Mouse (Mus musculus): ENCODE results near the gene Supt16.

Supt16 gene

DNA sequence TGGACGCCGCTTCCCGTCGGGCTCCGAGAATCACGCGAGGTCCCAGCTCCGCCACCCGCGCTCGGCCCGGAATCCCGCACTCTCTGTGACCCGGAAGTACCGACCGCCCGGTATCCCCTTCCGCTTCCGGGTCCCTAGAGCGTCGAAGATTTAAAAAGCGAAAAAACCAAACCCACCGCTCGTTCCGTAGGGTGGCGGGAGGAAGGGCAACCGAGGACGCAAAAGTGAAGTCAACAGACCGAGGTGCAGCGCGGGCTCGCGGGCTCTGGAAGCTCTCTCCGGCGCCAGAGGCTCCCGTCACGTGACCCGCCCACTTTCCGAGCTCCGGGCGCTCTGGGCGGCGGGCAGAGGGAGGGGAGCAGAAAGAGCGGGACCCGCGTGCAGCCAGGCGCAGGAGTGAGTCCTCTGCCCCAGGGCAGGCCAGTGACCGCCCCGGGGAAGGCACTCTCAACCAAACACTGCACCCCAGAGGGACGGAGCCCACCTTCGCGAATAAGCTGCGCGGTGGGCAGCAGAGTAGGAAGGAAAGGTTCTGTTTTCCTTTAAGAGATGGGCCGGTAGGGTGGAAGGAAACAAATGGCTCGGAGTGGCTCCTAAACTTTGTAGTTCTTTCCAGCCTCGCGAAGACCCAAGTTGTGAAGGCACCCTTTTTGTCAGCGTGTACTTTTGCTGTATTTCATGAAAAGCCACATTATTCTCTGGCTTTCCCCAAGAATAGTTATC, at the start of gene Supt16:
Gene Supt16 (minus strand): TSS at position 261 of the 723 bp plus-strand sequence.
- in situ Hi-C loops (cut with MseI, MboI): no loop called here

DNA sequence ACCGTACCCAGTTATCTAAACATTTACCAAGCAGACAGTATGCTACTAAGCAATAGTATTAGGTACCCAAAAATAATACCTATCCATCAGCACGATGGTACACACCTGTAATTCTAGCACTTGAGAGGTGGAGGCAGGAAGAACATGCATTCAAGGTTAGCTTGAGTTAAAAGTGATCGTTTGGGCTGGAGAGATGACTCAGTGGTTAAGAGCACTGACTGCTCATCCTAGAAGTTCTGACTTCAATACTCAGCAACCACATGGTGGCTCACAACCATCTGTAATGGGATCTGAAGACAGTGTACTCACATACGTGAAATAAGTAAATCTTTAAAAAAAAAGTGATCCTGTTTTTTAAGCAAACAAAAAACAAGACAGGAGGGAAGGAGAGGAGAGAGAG, 48.9 kb upstream of the Supt16 start:
- in situ Hi-C loops (cut with MseI, MboI): no loop called here

DNA sequence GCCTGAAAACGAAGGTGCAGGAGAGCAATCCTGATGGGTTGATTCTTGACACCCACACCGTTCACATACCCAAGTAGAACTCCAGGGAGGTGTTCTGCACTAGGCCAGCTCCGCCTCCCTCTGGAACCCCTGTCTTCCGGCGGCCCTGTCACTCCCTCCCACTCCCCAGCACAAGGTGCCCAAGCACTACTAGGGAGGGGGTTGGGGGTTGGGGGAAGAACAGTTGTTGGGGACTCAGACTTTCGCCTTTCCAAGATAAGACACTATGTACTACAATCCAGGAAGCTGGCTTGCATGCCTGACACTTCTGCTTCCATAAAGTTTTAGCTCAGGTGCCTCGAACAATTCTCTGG, 47.5 kb upstream of the Supt16 start:
- in situ Hi-C loops (cut with MseI, MboI): no loop called here

DNA sequence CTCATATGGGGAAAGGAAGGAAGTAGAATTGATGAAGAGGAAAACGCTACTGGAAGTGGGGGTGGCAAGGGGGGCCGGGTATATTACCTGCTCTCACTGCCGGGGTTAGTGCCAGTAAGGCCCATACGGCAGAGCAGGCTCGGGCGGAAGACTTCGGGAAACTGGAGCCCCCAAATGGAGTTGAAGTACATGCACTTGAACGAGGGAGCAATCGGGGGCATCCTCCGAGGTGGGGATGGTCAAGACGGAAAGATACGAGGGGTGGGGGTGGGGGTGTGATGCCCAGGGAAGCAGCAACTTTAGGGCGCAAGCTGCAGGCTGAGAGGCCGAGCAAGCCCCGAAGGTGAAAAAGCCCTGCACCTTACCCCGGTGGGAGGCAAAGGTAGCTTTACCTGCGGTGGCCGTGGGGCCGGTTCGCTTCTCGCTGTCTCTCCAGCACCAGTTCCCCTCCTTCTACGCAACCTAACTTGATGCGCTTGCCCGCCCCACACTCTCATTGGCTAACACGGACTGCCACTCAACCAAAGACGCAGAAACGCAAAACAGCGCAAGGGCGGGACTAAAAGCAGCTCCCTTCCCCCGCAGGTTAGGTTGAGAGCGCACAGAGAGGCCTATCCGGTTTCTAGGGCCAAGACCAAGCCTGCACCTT, 46.9 kb upstream of the Supt16 start:
- in situ Hi-C loops (cut with MseI, MboI): no loop called here

DNA sequence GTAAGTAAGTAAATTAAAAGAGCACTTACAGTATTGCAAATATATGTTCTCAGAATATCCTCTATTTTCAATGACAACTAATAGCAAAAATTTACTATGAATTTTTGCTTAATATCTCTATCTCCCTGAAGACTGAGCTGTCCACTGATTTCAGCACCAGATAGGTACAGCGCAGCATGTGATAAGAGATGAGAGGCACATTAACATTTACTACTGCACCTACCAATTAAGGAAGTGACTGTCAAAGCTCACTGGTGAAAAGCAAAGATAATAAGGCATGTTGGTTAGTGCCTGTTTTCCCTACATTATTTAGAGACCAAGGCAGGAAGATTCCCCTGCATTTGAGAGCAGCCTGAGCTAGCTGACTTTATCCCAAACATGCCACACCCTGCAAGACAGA, 39.0 kb upstream of the Supt16 start:
- in situ Hi-C loops (cut with MseI, MboI): no loop called here

DNA sequence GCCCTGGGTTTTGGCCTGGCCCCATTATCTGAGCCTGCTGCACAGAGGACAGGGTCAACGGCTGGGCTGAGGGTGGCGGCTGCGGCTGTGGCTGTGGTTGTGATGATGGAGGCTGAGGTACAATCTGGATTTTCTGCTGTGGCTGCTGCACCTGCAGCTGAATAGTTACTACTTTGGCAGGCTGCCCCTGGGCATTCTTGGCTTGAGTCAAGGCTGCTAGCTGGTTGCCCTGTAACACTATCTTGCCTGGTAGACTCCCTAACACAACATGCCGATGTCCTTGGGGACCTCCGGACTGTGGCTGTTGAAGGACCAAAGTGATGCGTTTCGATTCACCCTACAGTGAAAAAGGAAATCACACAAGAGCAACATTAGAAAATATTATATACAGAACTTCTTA, 37.9 kb upstream of the Supt16 start:
- in situ Hi-C loops (cut with MseI, MboI): no loop called here

DNA sequence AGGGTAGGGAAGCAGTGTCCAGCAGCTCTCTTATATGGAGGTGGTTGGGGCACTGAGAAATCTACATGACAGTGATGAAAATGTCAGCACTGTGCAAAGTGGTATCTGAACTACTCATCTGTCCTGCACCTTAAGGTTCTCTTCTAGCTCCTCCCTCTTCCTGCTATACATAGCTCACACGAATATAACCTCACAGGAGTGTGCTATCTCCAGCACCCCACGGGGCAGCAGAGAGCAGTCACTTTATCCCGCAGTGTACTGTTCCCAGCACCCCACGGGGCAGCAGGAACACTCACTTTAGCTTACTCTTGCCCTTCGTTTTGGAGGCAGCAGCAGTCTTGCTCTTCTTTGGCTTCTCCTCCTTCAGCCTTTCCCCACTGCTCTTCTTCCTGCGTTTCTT, 35.0 kb upstream of the Supt16 start:
- in situ Hi-C loops (cut with MseI, MboI): no loop called here

DNA sequence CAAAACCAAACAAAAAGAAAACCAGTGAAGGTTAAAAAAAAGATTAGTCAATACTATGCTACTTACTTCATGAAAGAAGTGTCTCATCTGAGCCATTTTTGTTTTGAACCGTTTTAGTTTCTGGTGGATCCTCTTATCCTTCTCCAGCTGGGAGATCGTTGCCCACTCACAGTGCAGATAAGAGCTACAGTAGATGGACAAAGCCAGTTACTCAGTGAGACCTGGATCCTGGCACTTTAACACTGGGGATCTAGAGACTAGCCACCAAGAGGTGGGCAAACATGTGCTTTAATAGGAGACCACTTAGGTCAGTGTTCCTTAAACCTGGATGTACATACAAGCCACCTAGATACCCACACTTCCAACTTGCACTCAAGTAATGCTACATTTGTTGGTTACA, 28.8 kb upstream of the Supt16 start:
- in situ Hi-C loops (cut with MseI, MboI): no loop called here

DNA sequence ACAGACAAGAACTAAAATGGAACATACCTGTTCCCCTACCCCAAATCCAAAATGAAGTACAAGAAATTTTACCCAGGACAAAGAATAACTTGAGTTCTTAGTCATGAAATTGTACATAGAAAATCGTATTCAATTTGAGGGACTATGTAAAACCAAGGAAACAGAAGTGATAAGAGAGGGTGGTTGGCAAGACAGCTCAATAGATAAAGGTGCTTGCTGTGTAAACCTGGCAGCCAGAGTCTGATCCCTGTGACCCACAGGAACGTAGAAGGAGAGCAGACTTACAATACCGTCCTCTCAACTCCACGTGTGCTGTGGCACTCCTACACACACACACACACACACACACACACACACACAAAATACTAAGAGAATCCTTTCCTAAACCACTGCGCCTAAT, 20.0 kb upstream of the Supt16 start:
- in situ Hi-C loops (cut with MseI, MboI): no loop called here

DNA sequence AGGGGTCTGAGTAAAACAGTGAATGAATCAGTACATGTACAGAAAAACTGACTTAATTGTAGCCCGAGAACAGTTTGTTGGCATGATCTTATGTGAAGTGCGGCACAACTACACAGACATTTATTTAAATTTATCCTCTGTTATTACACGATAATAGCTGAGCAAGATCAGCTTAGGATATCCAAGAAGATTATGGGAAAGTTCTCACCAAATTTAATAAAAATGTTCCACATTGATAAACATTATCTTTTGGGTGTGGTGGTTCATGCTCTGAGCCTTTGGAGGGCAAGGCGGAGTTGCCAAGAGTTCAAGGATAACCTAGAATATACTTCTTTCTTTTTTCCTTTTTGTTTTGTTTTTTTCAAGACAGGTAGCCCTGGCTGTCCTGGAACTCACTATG, 2.2 kb upstream of the Supt16 start:
- in situ Hi-C loops (cut with MseI, MboI): no loop called here

DNA sequence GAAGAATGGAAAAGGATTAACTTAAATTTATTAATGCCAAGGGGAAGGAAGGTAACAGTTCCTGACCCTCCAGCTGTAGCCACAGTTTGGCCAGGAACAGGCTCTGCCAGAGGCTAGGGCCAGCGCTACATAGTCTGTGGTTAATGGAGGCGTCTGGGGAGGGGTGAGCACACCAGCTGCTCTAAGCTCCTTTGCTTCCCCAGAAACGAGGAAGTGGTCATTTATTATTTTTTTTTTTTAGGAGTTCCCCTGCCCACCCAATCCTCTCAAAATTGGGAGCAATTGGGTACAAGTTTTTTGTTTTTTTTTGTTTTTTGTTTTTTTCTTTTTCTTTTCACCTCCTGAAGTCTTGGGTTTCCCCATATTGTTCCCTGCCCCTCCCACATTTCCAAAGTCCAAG, 925 bp upstream of the Supt16 start:
- in situ Hi-C loops (cut with MseI, MboI): no loop called here

DNA sequence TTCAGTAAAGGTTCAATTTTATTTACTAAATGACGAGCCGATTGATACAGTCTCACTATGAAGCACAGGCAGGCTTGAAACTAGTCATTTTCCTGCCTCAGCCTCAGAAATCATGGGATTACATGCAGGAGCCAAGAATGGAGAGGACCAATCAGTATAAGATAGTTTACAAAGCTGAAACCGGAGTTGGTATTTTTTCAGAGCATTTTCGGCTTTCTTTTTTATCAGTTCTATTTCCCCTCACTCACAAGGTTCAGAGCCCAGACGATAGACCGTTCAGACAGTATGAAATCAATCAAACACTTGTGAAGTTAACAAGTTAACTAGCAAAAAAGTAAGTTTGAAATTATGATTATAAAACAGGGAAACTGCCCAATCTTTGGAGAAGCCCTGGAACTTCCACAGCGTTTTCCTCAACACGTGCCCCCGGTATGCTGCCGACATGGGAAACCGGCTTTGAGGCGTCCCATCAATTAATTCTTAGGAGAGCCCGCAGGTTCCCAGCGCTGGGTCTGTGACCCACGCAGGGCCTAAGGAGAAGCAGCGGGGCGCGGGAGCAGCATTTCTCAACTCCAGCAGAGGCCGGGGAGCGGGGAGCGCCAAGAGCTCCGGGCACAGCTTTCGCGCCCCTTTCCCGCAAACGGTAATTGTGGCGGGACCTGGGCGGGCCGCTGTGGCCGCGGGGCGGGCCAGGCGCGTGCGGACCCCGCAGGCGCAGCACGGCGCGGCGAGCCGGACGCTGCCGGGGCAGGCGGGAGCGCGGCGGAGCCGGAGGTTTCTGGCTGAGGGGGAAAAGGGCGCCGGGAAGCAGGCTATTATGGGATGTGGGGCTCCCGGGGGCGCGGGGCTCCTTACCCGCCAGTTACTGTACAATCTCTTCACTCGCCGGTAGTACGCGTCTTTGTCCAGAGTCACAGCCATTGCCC, 723 bp downstream of the Supt16 start:
- in situ Hi-C loops (cut with MseI, MboI): no loop called here

DNA sequence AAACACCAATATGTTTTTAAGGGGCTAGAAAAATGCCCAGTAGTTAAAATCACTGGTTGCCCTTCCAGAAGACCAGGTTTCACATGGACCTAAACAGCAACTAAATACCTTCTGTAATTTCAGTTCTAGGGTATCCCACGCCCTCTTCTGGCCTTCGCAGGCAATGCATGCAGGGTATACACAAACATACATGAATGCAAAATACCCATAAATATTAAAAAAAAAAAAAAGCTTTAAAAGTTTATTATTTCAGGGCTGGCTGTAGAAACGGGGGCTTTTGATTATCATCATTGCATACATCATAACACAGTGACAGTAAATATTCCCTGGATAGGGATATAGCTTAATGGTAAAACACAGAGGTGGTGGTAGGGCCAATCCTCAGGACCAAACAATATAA, 1.5 kb downstream of the Supt16 start:
- in situ Hi-C loops (cut with MseI, MboI): no loop called here

DNA sequence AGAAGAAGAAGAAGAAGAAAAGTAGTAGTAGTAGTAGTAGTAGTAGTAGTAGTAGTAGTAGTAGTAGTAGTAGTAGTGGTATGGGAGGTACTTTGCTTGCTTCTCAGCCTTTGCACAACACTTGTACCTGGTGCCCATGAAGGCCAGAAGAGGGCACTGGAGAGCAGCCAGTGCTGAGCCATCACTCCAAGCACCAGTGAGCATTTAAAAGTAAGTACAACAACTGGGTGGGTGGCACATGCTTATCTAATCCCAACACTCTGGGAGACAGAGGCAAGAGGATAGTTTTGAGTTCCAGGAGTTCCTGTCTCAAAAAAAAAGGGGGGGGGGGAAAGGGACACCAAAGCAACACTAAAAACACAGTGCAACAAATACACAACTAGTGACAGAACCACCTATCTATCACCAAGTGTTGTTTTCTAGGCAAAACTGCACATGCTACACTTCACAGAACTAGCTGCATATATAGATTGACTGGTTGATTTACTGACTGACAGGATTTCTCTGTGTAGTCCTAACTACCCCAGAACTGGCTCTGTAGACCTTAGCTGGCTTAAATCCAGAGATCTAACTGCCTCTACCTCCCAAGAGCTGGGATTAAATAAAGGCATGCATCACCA, 6.4 kb downstream of the Supt16 start:
- in situ Hi-C loops (cut with MseI, MboI): no loop called here

DNA sequence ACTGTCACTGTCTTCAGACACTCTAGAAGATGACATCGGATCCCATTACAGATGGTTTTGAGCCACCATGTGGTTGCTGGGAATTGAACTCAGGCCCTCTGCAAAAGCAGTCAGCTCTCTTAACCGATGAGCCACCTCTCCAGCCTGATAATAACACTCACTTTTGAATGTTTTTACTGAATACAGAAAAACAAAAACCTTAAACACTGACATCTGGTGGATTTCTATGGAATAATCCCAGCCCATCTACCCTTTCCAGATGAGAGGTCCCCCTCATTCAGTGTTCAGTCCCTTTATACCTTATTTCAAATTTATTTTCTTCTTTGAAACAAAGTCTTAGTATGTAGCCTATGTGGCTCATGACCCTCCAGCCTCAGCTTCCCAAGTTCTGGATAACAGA, 7.7 kb downstream of the Supt16 start:
- in situ Hi-C loops (cut with MseI, MboI): no loop called here

DNA sequence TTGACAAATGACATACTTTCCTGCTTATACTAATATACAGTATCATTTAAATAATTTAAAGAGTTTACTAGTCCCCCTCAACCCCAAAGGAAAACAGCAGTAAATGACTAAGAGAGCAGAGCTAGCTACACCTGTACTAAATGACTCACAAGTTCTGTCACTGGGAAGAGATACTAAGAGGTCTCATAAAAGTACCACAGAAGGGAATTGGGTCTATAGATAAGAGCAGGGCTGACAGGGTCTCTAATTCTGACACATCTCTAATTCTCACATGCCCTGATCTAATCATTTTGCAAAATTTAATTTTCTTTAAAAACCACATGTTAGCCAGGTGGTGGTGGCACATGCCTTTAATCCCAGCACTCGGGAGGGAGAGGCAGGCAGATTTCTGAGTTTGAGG, 8.4 kb downstream of the Supt16 start:
- in situ Hi-C loops (cut with MseI, MboI): no loop called here

DNA sequence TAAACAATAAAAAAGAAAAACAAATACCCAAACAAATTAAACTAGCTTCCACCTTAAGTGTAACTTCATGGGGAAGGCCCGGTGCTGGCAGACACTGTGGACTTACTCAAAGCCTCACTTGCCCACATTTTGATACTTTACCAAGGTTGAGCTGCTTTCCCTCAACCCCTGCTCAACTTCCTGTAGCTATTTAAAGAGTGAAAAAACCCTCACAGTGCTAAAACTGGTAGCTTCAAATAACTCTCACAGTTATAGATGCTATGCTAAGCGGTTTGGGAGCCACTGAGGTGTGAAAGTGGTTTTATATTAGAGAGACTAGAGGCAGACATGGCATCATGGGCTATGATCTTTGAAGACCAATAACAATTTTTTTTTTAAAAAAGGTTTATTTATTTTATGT, 30.6 kb downstream of the Supt16 start:
- in situ Hi-C loops (cut with MseI, MboI): no loop called here

DNA sequence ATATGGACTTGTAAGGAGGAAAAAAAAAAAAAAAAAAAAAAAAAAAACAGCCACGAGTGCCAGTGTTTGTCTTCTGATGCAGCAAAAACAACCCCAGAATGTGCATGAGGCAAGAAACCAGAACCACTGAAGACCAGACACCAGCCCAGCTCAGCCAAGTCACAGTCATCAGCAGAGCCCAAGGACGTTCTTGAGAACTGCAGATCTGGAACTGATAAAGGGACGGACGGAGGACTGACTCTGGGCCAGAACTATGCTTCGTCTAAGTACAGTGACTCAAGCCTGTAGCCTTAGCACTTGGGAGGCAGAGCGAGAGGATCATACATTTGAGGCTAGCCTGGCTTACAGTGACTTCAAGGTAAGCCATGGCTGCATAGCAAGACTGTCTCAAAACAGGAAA, 36.3 kb downstream of the Supt16 start:
- in situ Hi-C loops (cut with MseI, MboI): no loop called here

DNA sequence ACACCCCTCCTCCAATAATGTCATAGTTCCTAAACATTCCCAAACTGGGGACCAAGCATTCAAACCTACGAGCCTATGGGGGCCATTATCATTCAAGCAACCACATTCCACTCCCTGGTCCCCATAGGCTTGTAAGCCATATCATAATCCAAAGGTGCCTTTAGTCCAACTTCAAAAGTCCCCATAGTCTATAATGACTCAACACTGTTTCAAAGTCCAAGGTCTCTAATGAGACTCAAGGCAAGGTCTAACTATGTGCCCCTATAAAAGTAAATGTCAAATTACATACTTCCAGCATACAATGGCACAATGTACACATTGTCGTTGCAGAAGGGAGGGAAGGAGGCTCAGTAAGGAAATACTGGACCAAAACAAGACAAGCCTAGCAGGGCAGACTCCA, 42.2 kb downstream of the Supt16 start:
- in situ Hi-C loops (cut with MseI, MboI): no loop called here

DNA sequence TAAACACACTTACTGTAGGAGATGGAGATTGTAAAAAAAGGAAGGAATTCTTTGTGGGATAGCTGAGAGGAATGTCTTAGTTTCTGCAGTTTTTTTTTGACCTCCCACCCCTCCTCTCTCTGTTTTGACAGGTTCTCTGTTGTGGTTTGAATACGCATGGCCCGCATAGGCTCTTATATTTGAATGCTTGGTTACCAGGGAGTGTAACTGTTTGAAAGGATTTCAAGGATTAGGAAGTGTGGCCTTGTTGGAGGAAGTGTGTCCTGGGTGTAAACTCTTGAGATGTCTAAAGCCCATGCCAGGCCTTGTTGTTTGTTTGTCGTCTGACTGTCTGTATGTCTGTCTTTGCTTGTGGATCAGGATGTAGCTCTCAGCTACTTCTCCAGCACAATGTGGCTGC, 44.6 kb downstream of the Supt16 start:
- in situ Hi-C loops (cut with MseI, MboI): no loop called here

DNA sequence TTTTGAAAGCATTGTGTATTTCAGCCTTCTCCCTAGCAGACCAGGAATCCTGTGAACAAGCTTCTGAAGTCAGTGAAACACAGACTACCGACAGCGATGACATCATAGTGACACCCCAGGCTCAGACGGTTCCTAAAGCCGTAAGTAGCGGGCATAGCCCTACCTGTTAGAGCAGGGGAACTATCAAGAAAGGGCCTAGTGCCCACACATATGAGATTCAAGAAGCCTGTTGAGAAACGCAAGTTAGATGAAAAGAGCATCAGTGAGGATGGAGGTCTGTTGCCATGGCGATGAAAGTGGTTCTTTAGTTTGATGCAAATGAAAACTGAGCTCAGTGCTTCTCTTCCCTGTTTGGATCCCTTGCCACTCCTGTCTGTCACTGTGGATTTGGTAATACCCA, 45.0 kb downstream of the Supt16 start:
- in situ Hi-C loops (cut with MseI, MboI): no loop called here

DNA sequence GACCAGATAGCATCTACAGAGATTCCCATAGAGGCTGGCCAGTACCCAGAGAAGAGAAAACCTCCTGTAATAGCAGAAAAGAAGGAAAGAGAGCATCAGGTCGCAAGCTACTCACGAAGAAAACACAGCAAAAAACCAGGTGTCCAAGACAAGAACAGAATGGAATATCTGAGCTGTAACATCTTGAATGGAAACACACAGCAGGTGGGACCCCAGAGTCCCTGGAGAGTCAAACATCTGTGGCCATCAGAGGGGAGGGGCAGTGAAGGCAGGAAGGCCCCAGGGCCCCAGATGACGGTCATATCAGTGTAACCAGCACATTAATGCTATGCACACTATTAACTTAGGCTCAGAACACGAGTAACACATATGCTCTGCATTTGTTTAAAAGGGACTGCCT, 47.3 kb downstream of the Supt16 start:
- in situ Hi-C loops (cut with MseI, MboI): no loop called here

All from mouse trophoblast stem cell (cell line).